Mouse (Mus musculus): ENCODE results near the gene Tank. TPM values are rescaled to one million over a fixed set of nuclear protein-coding genes. Genes with fewer than 3 reads are reported as not detected.

Gene Tank
- total RNA-seq, 2 experiments from 2014 or later = 31.7 to 33.5 TPM

DNA sequence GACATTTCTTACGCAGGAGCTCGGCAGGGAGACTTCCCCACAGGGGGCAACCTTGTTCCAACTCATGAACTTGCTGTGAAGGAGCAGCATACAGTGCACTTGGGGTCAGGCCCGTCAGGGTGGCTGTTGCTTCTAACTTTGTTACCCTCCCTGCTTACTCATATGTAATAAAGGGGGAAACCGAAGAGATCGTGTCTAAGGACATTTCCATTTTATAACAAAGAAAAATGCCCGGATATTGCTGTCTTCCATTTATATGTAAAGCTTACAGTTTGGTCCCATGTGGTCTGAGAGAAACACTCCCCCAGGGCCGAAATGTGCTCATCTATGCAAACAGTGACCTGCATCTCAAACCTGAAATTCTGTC lies 706 bp upstream of the Tank start:
- DNase-seq (ENCODE audit: low spot score in 2 of 2) = no peak
- intact Hi-C loops (cut with DNase I) = no loop called here

DNA sequence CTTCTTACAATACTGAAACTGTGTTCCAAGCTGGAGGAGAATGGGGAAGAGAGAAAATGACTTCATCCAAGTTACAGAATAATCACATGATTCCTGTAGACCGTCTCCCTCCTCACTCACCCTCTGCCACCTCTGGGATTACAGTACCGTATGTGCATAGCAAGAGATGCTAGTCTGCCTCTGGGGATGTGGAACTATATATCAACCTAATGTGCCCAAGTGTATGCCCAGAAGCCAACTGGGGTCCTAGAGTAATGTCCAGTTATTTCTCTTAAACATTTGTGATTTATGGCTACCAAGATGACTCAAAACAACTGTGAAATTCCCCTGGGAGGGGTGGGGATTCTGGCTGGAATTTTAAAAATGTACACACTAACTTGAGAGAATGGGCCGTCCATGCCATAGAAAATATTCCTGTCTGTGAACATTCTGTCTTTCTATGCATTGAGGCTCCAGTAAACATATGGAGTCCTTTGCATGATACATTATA lies 1.2 kb downstream of the Tank start:
- intact Hi-C loops (cut with DNase I) = no loop called here
- no peak for DNase-seq (ENCODE audit: low spot score in 2 of 2)

DNA sequence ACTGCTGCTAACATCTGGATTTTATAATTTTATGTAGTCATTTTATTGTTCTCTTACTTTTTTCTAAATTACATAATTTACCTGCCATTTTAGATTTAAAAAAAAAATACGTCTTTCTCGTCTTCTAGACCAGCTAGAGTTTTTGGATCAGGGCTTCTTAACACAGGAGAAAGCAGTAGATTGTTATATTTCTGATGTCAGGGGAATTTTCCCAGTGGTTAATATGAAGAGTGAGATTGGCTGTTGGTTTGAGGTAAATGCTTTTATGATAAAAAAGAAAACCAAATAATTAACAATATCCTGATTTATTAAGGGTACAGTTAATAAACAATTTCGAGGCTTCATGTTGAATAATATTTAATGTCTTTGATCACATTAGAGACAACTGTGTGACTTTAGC lies 1.7 kb downstream of the Tank start:
- DNase-seq (ENCODE audit: low spot score in 2 of 2) = no peak
- intact Hi-C loops (cut with DNase I) = no loop called here

DNA sequence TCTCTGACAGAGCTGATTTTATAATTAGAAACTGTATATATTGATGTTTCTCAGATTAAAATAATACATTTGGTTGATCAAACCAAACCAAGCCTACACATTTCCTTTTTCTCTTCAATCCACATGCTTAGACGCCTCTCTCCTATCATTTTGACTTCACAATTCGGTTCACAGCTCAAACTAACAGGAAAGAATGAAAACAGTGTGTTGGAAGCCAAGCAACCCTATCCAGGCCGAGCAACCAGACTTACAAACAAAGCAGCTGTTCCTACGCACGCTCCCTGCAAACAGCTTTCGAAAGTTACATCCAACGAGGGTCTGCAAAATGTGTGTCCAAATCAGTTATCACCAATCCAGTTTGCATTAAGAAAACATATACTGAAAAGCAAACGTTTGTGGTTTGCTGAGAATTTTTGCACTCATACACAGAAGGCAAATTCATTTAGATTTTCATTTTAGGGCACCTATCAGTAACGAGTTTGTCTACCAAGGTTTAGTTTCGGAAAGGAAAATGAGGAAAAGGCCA lies 2.2 kb downstream of the Tank start:
- intact Hi-C loops (cut with DNase I) = no loop called here
- no peak for DNase-seq (ENCODE audit: low spot score in 2 of 2)

DNA sequence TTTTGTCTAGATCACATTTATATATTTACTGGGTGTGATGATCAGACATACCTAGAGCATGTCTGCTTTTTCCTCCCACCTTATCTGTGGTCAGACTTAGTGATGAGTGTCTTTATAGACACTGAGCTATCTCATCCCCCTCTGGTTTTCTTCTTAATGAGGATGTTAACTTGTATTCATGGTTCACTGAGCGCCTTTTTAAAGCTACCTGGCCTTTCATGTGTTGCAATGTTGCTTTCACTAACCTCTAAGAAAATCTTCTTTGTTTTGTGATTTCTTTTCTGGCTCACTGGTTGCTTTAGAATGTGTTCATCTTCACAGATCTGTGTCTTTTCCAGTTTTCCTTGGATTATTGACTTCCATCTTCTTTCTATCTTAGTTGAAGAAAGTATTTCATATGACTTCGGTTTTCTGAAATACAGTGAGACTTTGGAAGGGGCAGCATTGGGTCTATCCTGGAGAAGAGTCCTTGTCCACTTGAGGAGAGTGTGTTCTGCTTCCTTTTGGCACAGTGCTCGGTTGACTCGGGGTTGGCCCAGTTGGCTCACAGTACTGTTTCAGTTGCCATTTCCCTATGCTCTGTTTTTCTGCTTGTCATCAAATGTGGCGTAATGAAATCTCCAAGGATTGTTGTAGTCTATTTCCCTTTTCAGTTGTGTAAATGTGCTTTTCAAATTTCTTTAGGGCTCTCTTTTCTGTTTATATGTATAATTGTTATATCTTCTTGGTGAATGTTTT lies 4.4 kb downstream of the Tank start:
- no peak for DNase-seq (ENCODE audit: low spot score in 2 of 2)
- intact Hi-C loops (cut with DNase I) = no loop called here

DNA sequence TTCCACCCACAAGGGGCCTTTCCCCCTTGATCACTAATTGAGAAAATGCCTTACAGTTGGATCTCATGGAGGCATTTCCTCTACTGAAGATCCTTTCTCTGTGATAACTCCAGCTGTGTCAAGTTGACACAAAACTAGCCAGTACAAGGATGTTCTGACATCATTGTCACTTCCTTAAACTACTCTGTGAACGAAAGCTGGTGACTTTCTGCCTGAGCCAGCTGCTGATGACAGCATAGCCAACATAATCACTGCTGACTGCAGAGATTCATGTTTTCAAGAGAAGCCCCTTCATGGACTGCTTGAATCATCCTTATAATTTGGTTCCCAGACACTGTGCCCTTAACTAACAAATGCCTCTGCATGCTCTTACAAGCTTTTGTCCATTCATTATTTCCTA lies 7.1 kb downstream of the Tank start:
- DNase-seq (ENCODE audit: low spot score in 2 of 2) = no peak

DNA sequence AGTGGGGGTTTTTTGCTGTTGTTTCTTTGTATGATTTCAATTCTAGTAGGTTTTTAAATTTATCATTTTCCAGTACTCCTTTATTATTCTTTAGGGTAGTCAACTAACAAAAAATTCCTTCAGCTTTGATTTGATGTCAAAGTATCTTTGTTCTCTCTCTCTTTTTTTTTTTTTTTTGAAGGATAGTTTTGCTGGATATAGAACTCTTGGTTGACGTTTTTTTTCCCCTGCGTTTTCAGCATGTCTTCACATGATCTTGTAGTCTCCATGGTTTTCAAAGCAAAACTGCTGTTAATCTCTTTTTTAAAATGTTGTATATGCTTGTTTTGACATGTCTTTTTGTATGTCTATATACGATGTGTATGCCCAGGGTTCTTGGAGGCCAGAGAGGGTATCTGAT lies 7.8 kb downstream of the Tank start:
- intact Hi-C loops (cut with DNase I) = no loop called here
- DNase-seq (ENCODE audit: low spot score in 2 of 2) = no peak

More for the DNA sequence above, 7.1 kb downstream of the Tank start:
- intact Hi-C loops (cut with DNase I) = no loop called here

DNA sequence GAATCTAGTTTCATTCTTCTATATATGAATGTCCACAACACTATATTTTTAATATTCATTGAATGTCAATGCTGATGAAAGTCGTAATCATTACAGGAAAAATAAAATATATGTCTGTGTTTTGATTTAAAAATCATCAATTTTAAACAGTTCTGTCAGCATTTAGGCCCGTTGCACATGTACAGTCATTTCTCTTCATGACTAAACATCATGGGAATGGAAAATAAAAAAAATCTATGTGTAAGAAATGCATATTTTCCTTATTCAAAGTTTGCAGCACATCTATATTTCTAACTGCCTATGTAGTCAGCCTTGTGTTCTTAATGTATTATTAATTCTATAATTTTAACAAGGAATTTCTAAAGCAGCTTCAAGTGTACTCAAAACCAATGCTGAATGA lies 12.4 kb downstream of the Tank start:
- no peak for DNase-seq (ENCODE audit: low spot score in 2 of 2)
- intact Hi-C loops (cut with DNase I) = no loop called here

DNA sequence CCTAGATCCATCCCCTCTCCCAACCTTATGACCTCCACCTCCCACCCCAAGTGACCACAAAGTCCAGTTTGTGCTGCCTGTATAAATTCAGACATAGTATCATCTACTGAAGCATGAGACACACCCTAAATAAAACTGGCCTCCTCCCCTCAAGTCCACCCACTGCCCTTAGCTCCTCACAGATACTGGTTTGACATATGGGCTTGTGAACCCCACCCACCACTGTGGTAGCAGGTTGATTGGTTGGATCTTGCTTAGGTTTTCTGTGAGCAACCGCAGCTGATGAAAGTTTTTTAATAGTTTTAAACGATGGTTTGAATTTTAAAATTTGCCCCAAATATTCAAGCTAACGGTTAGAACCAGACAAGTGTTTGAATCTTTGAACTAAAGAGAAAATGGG lies 13.7 kb downstream of the Tank start:
- intact Hi-C loops (cut with DNase I) = no loop called here
- no peak for DNase-seq (ENCODE audit: low spot score in 2 of 2)

DNA sequence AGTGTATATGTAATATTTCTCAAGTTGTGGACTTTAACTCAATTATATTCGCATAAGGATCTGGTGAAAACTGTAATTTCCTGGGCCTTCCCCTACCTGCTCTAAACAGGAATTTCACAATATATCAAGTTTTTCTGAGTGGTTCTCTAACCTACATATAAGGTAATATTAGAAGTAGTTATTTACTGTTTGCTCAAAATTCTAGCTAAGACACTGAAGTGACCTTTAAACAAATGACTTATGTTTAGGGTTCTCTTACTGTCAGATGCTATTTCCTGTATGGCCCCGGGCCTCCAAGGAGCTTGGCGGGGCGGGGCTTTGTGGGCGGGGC lies 14.3 kb downstream of the Tank start:
- DNase-seq (ENCODE audit: low spot score in 2 of 2) = no peak
- intact Hi-C loops (cut with DNase I) = no loop called here

DNA sequence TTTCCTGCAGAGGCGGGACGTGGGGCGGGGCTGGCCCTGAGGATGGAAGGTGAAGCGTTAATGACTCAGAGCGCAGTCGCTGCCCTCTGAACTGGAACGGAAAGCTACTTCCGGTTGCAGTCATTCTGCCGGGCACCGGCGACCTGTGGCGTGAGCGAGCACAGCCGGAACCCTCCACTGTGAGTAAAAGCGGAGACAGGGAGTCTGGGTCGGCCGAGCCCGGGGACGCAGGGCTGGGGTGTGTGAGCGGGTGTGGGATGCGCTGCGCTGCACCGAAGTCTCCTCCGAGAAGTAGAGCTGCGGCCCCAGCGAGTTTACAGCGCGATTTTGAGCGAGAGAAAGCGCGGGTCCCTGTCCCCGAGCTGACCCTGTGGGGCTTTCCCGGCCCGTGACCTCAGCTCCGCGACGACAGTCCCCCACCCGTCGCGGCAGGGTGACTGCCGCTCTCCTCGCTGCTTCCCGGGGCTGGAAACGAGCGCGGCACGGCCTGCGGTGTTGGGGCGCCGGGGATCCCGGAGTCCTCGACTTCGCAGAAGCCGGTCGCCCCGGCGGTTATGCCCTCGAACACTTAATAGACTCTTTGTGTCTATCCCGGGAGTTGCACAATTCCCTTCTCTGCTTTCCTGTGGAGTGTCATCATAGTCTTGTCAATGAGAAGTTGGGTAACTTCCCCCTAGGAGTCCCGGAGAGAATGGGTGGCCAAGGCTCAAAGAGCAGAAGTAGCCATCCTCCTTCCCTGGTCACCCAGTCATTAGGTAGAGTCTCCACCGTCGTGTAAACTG lies 14.8 kb downstream of the Tank start:
- intact Hi-C loops (cut with DNase I) = no loop called here
- DNase-seq (ENCODE audit: low spot score in 2 of 2) = peak; percentile 82 to 87

DNA sequence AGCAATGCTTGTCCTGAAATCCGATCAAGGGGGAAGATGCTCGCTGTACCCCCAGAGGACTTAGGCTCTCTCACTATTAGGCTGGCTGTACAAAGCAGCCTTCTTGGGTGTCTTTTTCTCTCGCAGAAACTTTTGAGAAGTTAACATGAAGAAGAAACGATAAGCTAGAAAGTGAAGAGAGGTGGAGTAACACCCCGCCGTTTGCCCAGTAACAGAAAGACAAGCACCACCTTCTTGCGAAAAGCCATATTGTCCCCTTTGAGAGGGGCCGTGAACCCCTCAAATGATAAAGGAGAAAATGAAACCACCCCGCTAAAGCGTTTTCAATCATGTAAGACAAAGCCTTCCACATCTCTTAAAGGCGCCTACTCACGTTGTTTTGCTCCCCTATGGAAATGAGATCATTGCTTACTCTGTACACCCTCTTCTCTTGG lies 15.5 kb downstream of the Tank start:
- no peak for DNase-seq (ENCODE audit: low spot score in 2 of 2)
- intact Hi-C loops (cut with DNase I) = no loop called here

DNA sequence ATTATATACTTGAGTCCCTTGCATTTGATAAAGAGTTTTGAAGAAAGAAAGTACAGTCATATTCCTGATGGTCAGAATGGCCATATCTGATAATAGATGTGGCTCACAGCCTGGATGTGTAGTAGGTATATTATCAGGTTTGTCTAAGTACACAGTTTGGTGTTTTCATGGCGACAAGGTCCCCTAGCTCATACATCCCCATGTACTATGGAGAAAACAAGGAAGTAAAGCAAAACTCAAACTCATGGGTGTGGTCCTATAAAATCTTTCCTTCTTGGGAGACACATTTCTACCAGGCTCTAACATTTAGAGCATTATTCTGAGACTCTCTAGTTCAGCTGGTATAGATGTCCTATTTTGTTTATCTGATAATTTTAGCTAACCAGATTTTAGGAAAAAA lies 21.3 kb downstream of the Tank start:
- intact Hi-C loops (cut with DNase I) = no loop called here

DNA sequence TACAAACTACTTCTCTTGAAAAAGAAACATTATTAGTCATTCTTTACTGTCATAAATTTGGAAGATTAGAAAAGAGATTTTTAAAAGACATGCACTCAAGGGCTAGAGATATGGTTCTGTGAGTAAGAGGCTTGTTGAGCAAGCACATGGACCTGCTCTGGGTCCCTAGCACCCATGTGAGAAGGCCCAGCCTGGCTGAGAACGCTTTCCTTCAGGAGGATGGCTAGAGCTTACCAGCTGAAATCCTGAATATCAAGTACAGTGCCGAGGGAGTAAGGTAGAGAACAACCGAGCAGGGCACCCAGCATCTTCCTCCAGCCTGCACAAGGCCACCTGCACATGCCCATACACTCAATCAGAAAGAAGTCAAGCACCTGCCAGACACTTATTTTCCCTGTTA lies 25.1 kb downstream of the Tank start:
- intact Hi-C loops (cut with DNase I) = no loop called here
- no peak for DNase-seq (ENCODE audit: low spot score in 2 of 2)

More for the DNA sequence above, 21.3 kb downstream of the Tank start:
- no peak for DNase-seq (ENCODE audit: low spot score in 2 of 2)

DNA sequence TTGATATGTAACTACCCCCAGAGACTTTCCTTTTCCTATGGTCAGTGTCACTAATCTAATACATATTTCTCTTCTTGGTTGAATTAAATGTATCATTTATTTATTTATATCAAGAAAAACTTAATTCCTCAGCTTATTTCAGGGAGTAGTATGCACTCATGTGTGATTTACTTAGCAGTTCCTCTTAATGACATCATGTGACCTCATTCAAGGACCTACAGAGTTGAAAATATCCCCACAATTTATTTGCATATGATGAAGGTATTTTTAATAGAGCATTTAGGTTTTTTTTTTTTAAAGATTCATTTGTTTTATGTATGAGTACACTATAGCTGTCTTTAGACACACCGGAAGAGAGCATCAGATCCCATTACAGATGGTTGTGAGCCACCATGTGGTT lies 28.6 kb downstream of the Tank start:
- intact Hi-C loops (cut with DNase I) = no loop called here
- DNase-seq (ENCODE audit: low spot score in 2 of 2) = no peak

DNA sequence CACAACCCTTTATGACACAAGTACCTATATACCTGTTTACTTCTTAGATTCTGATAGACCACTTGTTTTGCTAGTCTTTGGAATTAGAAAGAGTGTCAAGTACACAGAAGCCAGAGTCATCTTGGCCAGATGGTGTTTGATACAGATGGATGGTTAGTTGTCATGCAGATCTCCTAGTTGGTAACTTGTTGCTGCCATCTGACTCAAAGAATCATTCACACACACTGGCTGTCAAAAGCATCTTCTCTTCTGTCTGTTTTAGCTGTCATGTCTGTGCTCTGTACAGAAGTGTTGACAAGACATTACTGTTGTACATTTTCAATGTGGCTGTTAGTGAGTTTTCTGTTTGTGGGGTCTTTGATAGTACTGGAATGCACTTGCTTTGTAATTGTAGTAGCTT lies 45.6 kb downstream of the Tank start:
- intact Hi-C loops (cut with DNase I) = no loop called here

DNA sequence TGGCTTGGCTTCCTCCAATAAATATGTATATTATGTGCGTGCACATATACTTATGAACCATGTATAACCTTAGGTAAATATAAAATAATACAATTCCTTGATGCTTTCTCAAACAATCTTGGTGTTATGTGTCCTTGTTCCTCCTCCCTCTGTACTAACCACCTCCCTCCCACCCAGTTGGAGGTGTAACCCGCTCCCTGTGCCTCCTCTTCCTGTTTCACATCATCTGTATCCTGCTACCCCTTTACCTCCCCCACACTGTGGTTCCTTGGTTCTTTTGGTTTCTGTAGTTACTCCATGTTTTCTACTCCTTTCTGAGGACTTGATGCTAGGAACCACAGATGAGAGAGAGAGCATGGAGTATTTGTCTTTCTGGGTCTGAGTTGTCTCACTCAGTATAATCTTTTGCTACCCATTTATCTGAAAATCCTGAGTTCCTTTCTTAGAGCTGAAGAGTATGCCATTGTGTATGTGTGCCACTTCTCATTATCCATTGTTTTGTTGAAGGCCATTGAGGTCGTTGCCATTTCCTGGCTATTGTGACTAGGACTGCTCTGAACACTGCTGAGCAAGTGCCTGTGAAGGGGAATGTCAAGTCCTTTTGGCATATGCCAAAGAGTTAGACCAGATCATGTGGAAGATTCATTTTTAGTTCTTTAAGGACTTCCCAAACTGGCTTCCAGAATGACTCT lies 52.6 kb downstream of the Tank start:
- DNase-seq (ENCODE audit: low spot score in 2 of 2) = no peak
- intact Hi-C loops (cut with DNase I) = no loop called here

More for the DNA sequence above, 45.6 kb downstream of the Tank start:
- DNase-seq (ENCODE audit: low spot score in 2 of 2) = no peak

DNA sequence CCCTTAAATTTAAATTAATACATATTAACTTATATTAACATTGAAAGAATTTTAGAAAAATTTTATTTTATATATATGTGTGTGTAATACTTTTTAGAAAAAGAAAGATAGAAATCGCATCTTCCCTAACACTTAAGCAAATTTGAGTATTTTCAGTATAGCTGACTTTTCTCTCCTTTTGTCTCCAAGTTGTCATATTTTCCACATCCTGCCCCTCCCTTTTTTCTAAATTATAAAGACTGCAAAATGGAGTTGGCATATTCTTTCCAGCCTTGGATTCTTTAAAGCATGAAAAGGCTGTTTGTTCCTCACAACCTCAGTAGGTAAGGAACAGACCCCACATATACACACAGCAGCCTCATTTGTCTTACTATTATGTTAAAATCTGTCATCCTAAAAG lies 56.7 kb downstream of the Tank start:
- intact Hi-C loops (cut with DNase I) = no loop called here
- no peak for DNase-seq (ENCODE audit: low spot score in 2 of 2)

DNA sequence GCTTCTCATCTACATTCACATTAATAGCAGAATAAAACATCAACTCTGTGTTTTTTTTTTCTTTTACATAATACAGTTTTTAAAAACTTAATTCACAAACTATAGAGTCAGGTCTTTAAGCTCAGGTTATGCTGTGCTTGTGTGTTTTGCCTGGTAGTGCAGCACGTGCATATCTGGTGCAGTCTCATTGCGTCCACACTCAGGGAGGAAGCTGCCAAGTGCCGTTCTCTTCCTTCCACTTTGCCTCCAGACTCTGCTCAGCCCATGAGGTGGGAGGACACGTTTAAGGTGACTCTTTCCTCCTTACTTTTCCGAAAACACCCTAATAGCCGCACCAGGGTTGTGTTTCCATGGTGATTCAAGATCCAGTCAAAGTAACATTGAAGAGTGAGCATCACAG lies 59.8 kb downstream of the Tank start:
- DNase-seq (ENCODE audit: low spot score in 2 of 2) = no peak
- intact Hi-C loops (cut with DNase I) = no loop called here
